Mouse (Mus musculus) midbrain, embryonic 14.5 days (tissue): ENCODE measurements at regions not wholly inside any gene's neighbourhood (a gene's known extent, or its start where the extent isn't known, plus 50 kb on each side); places are given as distances from the start of the nearest gene placed in this dataset.
A peak's percentile ranks its signal among the peaks of the same experiment; 100 is the strongest.

Source experiments
- ATAC-seq: fragments of 200-750 bp; cut with Nextera tagmentation; 2 replicates; pipeline ENCODE4 v1.8.0; 2017; ENCODE audit warnings: moderate number of reproducible peaks, moderate library complexity; ENCODE audit not compliant: low FRiP score, low TSS enrichment
- DNase-seq: peaks from one replicate; pipeline ENCODE4 v3.0.0-alpha.2; 2015
- H3K27ac ChIP-seq: fragments of 300-500 bp; sonication (generic); replicated peaks from 2 replicates; pipeline ENCODE4 v1.5.1; 2014; ENCODE audit warnings: mild to moderate bottlenecking, low read depth, low read length, moderate library complexity
- H3K27me3 ChIP-seq: fragments of 300-500 bp; sonication (generic); 2 replicates; pipeline ENCODE4 v1.6.1; 2014; ENCODE audit warnings: low read length, control low read depth, mixed read lengths; ENCODE audit not compliant: control insufficient read depth, insufficient read depth
- H3K36me3 ChIP-seq: fragments of 300-500 bp; sonication (generic); 2 replicates; pipeline ENCODE4 v1.6.1; 2014; ENCODE audit warnings: low read length, control low read depth; ENCODE audit not compliant: control insufficient read depth, insufficient read depth
- H3K4me1 ChIP-seq: fragments of 300-500 bp; sonication (generic); 2 replicates; pipeline ENCODE4 v1.6.1; 2014; ENCODE audit warnings: mild to moderate bottlenecking, antibody characterized with exemption, low read length, control low read depth; ENCODE audit not compliant: control insufficient read depth, insufficient read depth
- H3K4me2 ChIP-seq: fragments of 300-500 bp; sonication (generic); 2 replicates; pipeline ENCODE4 v1.6.1; 2014; ENCODE audit warnings: mild to moderate bottlenecking, low read length, moderate library complexity
- H3K4me3 ChIP-seq: fragments of 300-500 bp; sonication (generic); replicated peaks from 2 replicates; pipeline ENCODE4 v1.5.1; 2014; ENCODE audit warnings: low read depth, low read length
- H3K9ac ChIP-seq: fragments of 300-500 bp; sonication (generic); replicated peaks from 2 replicates; pipeline ENCODE4 v1.6.1; 2014; ENCODE audit warnings: mild to moderate bottlenecking, low read length, moderate library complexity
- H3K9me3 ChIP-seq: fragments of 300-500 bp; sonication (generic); 2 replicates; pipeline ENCODE4 v1.6.1; 2016; ENCODE audit warnings: low read length, control low read depth, mixed read lengths; ENCODE audit not compliant: control insufficient read depth
- WGBS: fragments of 180-500 bp; shearing (Covaris S2); extraction: QIAGEN DNeasy Blood & Tissue Kit; methylation state at CpG from one replicate; pipeline ENCODE4 v1.1.7; 2014; 5-methylcytosine and 5-hydroxymethylcytosine counted together

- H3K27me3 ChIP-seq = no peaks in the 10 kb centered on the region
- H3K4me1 ChIP-seq = no peaks in the 10 kb centered on the region
- H3K36me3 ChIP-seq = no peaks in the 10 kb centered on the region
- no peaks in the 10 kb centered on the region for H3K9me3 ChIP-seq
- ATAC-seq (0 out of 2 replicates have a peak, but pooled peaks have one; percentile 7), DNase-seq (peak; percentile 46)
- H3K4me3 ChIP-seq = no peak overlapping the region
- H3K9ac ChIP-seq = no peak overlapping the region
- WGBS = 64% methylated on average over 3 of the region's 3 CpGs
- H3K4me2 ChIP-seq = no peak overlapping the region
- no peak overlapping the region for H3K27ac ChIP-seq
Observed at GRCm38 (mm10) chr8:74153914-74154540, 718.9 kb upstream of the Isx start.

GRCm38 (mm10) chr8:74169561-74169960, 703.4 kb upstream of the Isx start:
- Histone ChIP-seq H3K9ac (no peak overlapping the region), H3K36me3 (no peaks in the 10 kb centered on the region), H3K4me2 (no peak overlapping the region), H3K4me1 (no peaks in the 10 kb centered on the region), H3K4me3 (no peak overlapping the region), H3K9me3 (no peaks in the 10 kb centered on the region), H3K27ac (no peak overlapping the region), H3K27me3 (no peaks in the 10 kb centered on the region)
- DNase-seq (no peak), ATAC-seq (no peak)
- 45% methylated on average over 2 of the region's 2 CpGs for WGBS

GRCm38 (mm10) chr8:74170702-74171101, 702.3 kb upstream of the Isx start:
- ATAC-seq (no peak), DNase-seq (no peak)

GRCm38 (mm10) chr8:74171113-74171512, 701.9 kb upstream of the Isx start:
- H3K27ac ChIP-seq = no peak overlapping the region
- no peak overlapping the region for H3K4me3 ChIP-seq
- 18% methylated on average over 1 of the region's 1 CpGs for WGBS
- no peaks in the 10 kb centered on the region for H3K27me3 ChIP-seq
- ATAC-seq (no peak), DNase-seq (no peak)
- no peak overlapping the region for H3K4me2 ChIP-seq
- H3K4me1 ChIP-seq = no peaks in the 10 kb centered on the region
- no peak overlapping the region for H3K9ac ChIP-seq
- no peaks in the 10 kb centered on the region for H3K36me3 ChIP-seq
- H3K9me3 ChIP-seq = no peaks in the 10 kb centered on the region

More at GRCm38 (mm10) chr8:74170702-74171101, 702.3 kb upstream of the Isx start:
- Histone ChIP-seq H3K27ac (no peak overlapping the region), H3K4me3 (no peak overlapping the region), H3K4me1 (no peaks in the 10 kb centered on the region), H3K9ac (no peak overlapping the region), H3K4me2 (no peak overlapping the region), H3K9me3 (no peaks in the 10 kb centered on the region), H3K36me3 (no peaks in the 10 kb centered on the region), H3K27me3 (no peaks in the 10 kb centered on the region)

- DNase-seq (peak; percentile 4), ATAC-seq (no peak)
Observed at GRCm38 (mm10) chr8:74204601-74205000, 668.4 kb upstream of the Isx start.

GRCm38 (mm10) chr8:74208292-74208691, 664.7 kb upstream of the Isx start:
- Histone ChIP-seq H3K9ac (no peak overlapping the region), H3K27ac (no peak overlapping the region), H3K9me3 (no peaks in the 10 kb centered on the region), H3K4me1 (no peaks in the 10 kb centered on the region), H3K27me3 (no peaks in the 10 kb centered on the region), H3K36me3 (no peaks in the 10 kb centered on the region), H3K4me3 (no peak overlapping the region), H3K4me2 (no peak overlapping the region)
- DNase-seq = no peak
- ATAC-seq = no peak
- WGBS = 77% methylated on average over 5 of the region's 5 CpGs

More at GRCm38 (mm10) chr8:74204601-74205000, 668.4 kb upstream of the Isx start:
- Histone ChIP-seq H3K27ac (no peak overlapping the region), H3K36me3 (no peaks in the 10 kb centered on the region), H3K9ac (no peak overlapping the region), H3K4me2 (no peak overlapping the region), H3K9me3 (no peaks in the 10 kb centered on the region), H3K4me3 (no peak overlapping the region), H3K27me3 (no peaks in the 10 kb centered on the region), H3K4me1 (no peaks in the 10 kb centered on the region)

- Histone ChIP-seq H3K27me3 (no peaks in the 10 kb centered on the region), H3K27ac (no peak overlapping the region), H3K4me1 (no peaks in the 10 kb centered on the region), H3K36me3 (no peaks in the 10 kb centered on the region), H3K9me3 (no peaks in the 10 kb centered on the region), H3K4me3 (no peak overlapping the region), H3K9ac (no peak overlapping the region), H3K4me2 (no peak overlapping the region)
- WGBS = 60% methylated on average over 1 of the region's 1 CpGs
- no peak for ATAC-seq
- DNase-seq = no peak
Observed at GRCm38 (mm10) chr8:74216776-74217175, 656.2 kb upstream of the Isx start.
